In genomic region chr16:18586906-18587546, GRCm38 (mm10) we compare ENCODE assay signal across 8 mouse cellular contexts. TPM values are rescaled to one million over a fixed set of nuclear protein-coding genes. Genes with fewer than 3 reads are reported as not detected.
DNase-seq lines count a peak whose midpoint lies in the region; ATAC-seq and TF ChIP-seq lines count a peak whose summit lies in the region.

No protein-coding gene starts in this region.

- intact Hi-C loops in gastrocnemius, postnatal 14 days (cut with DNase I; ENCODE audit: low total_unique reads), result no loop called here

- ATAC-seq in liver, embryonic 11.5 days (replicated peaks; ENCODE audit: low FRiP score), result no peak
- no peak for ATAC-seq in intestine, postnatal 0 days
- ATAC-seq in neural tube, embryonic 15.5 days (ENCODE audit: low FRiP score), result no peak

- peak overlapping the region; percentile 46 for H3K4me3 ChIP-seq in liver, embryonic 11.5 days (ENCODE audit: low read depth, low read length)
- H3K4me3 ChIP-seq in forebrain, embryonic 10.5 days, result peak overlapping the region; percentile 53
- H3K4me3 ChIP-seq in intestine, postnatal 0 days (ENCODE audit: low read depth, low read length), result peak overlapping the region; percentile 46
- H3K4me3 ChIP-seq in neural tube, embryonic 15.5 days (replicated peaks), result peak overlapping the region; percentile 39

- TF ChIP-seq CTCF in intestine, postnatal 0 days (IDR thresholded peaks at IDR 0.05; ENCODE audit: low read depth), result no peak

- H3K4me1 ChIP-seq in liver, embryonic 11.5 days (replicated peaks; ENCODE audit: control insufficient read depth, insufficient read depth, low read length), result peaks cover 21% of the 10 kb centered on the region
- H3K4me1 ChIP-seq in forebrain, embryonic 10.5 days, result peaks cover 67% of the 10 kb centered on the region
- H3K4me1 ChIP-seq in intestine, postnatal 0 days (replicated peaks; ENCODE audit: control insufficient read depth, insufficient read depth, low read length), result peaks cover 4% of the 10 kb centered on the region
- peaks cover 56% of the 10 kb centered on the region for H3K4me1 ChIP-seq in neural tube, embryonic 15.5 days

- H3K9me3 ChIP-seq in liver, embryonic 11.5 days (ENCODE audit: control insufficient read depth, low read length), result no peaks in the 10 kb centered on the region
- no peaks in the 10 kb centered on the region for H3K9me3 ChIP-seq in forebrain, embryonic 10.5 days
- no peaks in the 10 kb centered on the region for H3K9me3 ChIP-seq in intestine, postnatal 0 days (ENCODE audit: control insufficient read depth)
- no peaks in the 10 kb centered on the region for H3K9me3 ChIP-seq in neural tube, embryonic 15.5 days (replicated peaks)

- peak overlapping the region; percentile 63 for H3K4me2 ChIP-seq in liver, embryonic 11.5 days
- peak overlapping the region; percentile 77 for H3K4me2 ChIP-seq in intestine, postnatal 0 days (replicated peaks; ENCODE audit: low read depth)
- H3K4me2 ChIP-seq in neural tube, embryonic 15.5 days, result peak overlapping the region; percentile 62

- H3K27me3 ChIP-seq in liver, embryonic 11.5 days (replicated peaks; ENCODE audit: control insufficient read depth, insufficient read depth, low read length), result peaks cover 100% of the 10 kb centered on the region
- peaks cover 100% of the 10 kb centered on the region for H3K27me3 ChIP-seq in forebrain, embryonic 10.5 days (ENCODE audit: poor library complexity, severe bottlenecking)
- H3K27me3 ChIP-seq in intestine, postnatal 0 days (replicated peaks; ENCODE audit: control insufficient read depth, insufficient read depth, low read length), result peaks cover 100% of the 10 kb centered on the region
- H3K27me3 ChIP-seq in neural tube, embryonic 15.5 days (replicated peaks), result peaks cover 96% of the 10 kb centered on the region

- under 1% methylated on average over 41 of the region's 62 CpGs for WGBS in liver, embryonic 11.5 days
- WGBS in forebrain, embryonic 10.5 days, result 1% methylated on average over 57 of the region's 62 CpGs
- WGBS in intestine, postnatal 0 days, result 6% methylated on average over 17 of the region's 62 CpGs
- WGBS in neural tube, embryonic 15.5 days, result under 1% methylated on average over 20 of the region's 62 CpGs

- no peak for DNase-seq in liver, embryonic 11.5 days (ENCODE audit: low spot score)
- DNase-seq in liver, result no peak
- no peak for DNase-seq in forebrain, embryonic 10.5 days (ENCODE audit: extremely low spot score, low spot score)
- no peak for DNase-seq in thymus, postnatal 4 days
- DNase-seq in cerebellum, adult 9-10 months, result no peak
- DNase-seq in gastrocnemius, postnatal 14 days, result no peak

- H3K36me3 ChIP-seq in liver, embryonic 11.5 days (ENCODE audit: control insufficient read depth, insufficient read depth, low read length), result no peaks in the 10 kb centered on the region
- H3K36me3 ChIP-seq in forebrain, embryonic 10.5 days (replicated peaks), result no peaks in the 10 kb centered on the region
- no peaks in the 10 kb centered on the region for H3K36me3 ChIP-seq in intestine, postnatal 0 days (ENCODE audit: control insufficient read depth, insufficient read depth)
- no peaks in the 10 kb centered on the region for H3K36me3 ChIP-seq in neural tube, embryonic 15.5 days

- H3K27ac ChIP-seq in liver, embryonic 11.5 days (ENCODE audit: low read depth, low read length), result no peak overlapping the region
- peak overlapping the region; percentile 69; the same call in 1 of the 2 replicates for H3K27ac ChIP-seq in forebrain, embryonic 10.5 days
- H3K27ac ChIP-seq in intestine, postnatal 0 days (ENCODE audit: low read depth, low read length), result no peak overlapping the region
- no peak overlapping the region for H3K27ac ChIP-seq in neural tube, embryonic 15.5 days (replicated peaks)

- no peak overlapping the region for H3K9ac ChIP-seq in liver, embryonic 11.5 days (ENCODE audit: low read depth, low read length)
- H3K9ac ChIP-seq in intestine, postnatal 0 days (ENCODE audit: low read depth, low read length), result peak overlapping the region; percentile 26; the same call in 1 of the 2 replicates
- 0 out of 2 replicates have a peak overlapping the region, but pooled peaks have one; percentile 3 for H3K9ac ChIP-seq in neural tube, embryonic 15.5 days (replicated peaks)

RNA-seq across cellular contexts. Expression of gene Tbx1, which starts 3.4 kb away (rescaled TPM):
- polyA plus RNA-seq in liver, embryonic 11.5 days (2014; fragmentation: Nextera tagmentation; extraction: Ambion mirVana), result 0.17 and 0.43 TPM in 2 replicates
- 0.95 and 1.1 TPM in 2 replicates for polyA plus RNA-seq in forebrain, embryonic 10.5 days (2016; fragmentation: Nextera tagmentation; extraction: Ambion mirVana)
- 0.93 and 1.0 TPM in 2 replicates for polyA plus RNA-seq in intestine, postnatal 0 days (2015; fragmentation: Nextera tagmentation; extraction: Ambion mirVana)
- polyA plus RNA-seq in neural tube, embryonic 15.5 days (2015; fragmentation: Nextera tagmentation; extraction: Ambion mirVana), result 1.2 and 1.9 TPM in 2 replicates
- 1 to 10 TPM in 1 of 2 experiments, under 1 TPM in 1; 0.78 to 3.1 TPM for total RNA-seq in gastrocnemius, postnatal 14 days (2021)

RNA-seq across cellular contexts. Expression of gene Gp1bb, which starts 35.2 kb away (rescaled TPM):
- polyA plus RNA-seq in liver, embryonic 11.5 days (2014; fragmentation: Nextera tagmentation; extraction: Ambion mirVana), result 42.4 and 46.3 TPM in 2 replicates
- polyA plus RNA-seq in forebrain, embryonic 10.5 days (2016; fragmentation: Nextera tagmentation; extraction: Ambion mirVana), result 3.0 and 3.2 TPM in 2 replicates
- 1.6 and 2.4 TPM in 2 replicates for polyA plus RNA-seq in intestine, postnatal 0 days (2015; fragmentation: Nextera tagmentation; extraction: Ambion mirVana)
- polyA plus RNA-seq in neural tube, embryonic 15.5 days (2015; fragmentation: Nextera tagmentation; extraction: Ambion mirVana), result 10.1 and 11.5 TPM in 2 replicates
- not detected for total RNA-seq in gastrocnemius, postnatal 14 days (2021)

RNA-seq across cellular contexts. Expression of gene Gm49601, which starts 39.2 kb away (rescaled TPM):
- not detected in 2 replicates for polyA plus RNA-seq in liver, embryonic 11.5 days (2014; fragmentation: Nextera tagmentation; extraction: Ambion mirVana)
- 2.3 and 2.4 TPM in 2 replicates for polyA plus RNA-seq in forebrain, embryonic 10.5 days (2016; fragmentation: Nextera tagmentation; extraction: Ambion mirVana)
- polyA plus RNA-seq in intestine, postnatal 0 days (2015; fragmentation: Nextera tagmentation; extraction: Ambion mirVana), result 0.34 and 1.4 TPM in 2 replicates
- 14.0 and 21.3 TPM in 2 replicates for polyA plus RNA-seq in neural tube, embryonic 15.5 days (2015; fragmentation: Nextera tagmentation; extraction: Ambion mirVana)
- 1 to 10 TPM; 1.0 to 1.7 TPM for total RNA-seq in gastrocnemius, postnatal 14 days (2021)

RNA-seq across cellular contexts. Expression of gene Sept5, which starts 42.7 kb away (rescaled TPM):
- polyA plus RNA-seq in liver, embryonic 11.5 days (2014; fragmentation: Nextera tagmentation; extraction: Ambion mirVana), result 6.0 and 6.2 TPM in 2 replicates
- polyA plus RNA-seq in forebrain, embryonic 10.5 days (2016; fragmentation: Nextera tagmentation; extraction: Ambion mirVana), result 21.0 and 21.5 TPM in 2 replicates
- 24.7 and 25.4 TPM in 2 replicates for polyA plus RNA-seq in intestine, postnatal 0 days (2015; fragmentation: Nextera tagmentation; extraction: Ambion mirVana)
- 185 and 216 TPM in 2 replicates for polyA plus RNA-seq in neural tube, embryonic 15.5 days (2015; fragmentation: Nextera tagmentation; extraction: Ambion mirVana)
- total RNA-seq in gastrocnemius, postnatal 14 days (2021), result 1 to 10 TPM; 6.0 to 8.4 TPM
